Comparison of ENCODE assay signal across 13 mouse cellular contexts in the genomic region with DNA sequence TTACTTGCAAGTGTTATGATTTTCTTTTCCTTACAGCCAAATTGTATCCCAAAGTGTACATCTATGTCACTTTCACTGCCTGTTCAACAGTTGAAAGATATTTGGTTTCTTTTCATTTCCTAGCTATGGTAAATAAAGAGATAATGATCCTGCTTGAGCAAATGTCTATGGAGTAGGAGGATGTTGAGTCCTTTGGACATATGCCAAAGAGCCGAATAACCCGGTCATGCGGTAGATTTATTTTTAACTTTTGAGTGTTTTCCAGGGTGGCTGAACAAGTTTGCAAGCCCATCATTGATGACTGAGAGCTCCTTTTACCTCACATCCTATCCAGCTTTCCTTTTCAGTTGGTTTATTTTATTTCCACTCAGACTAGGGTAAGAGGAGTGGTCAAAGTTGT.
"Had no signal": no experiment of that assay in that cellular context is flagged by ENCODE, and none has a peak within 500 bp of the region (broad histone marks: within the 10 kb centered on the region; RNA-seq: fewer than 3 reads in every experiment).

No protein-coding gene starts in this region.

- H3K4me2 ChIP-seq: limb, embryonic 13.5 days; midbrain, embryonic 12.5 days; neural tube, embryonic 13.5 days had no signal

- H3K27me3 ChIP-seq: limb, embryonic 13.5 days; midbrain, embryonic 12.5 days; neural tube, embryonic 13.5 days had no signal

- H3K9ac ChIP-seq: limb, embryonic 13.5 days; liver, embryonic 14.5 days; midbrain, embryonic 12.5 days; neural tube, embryonic 13.5 days had no signal

- H3K4me1 ChIP-seq: limb, embryonic 13.5 days; midbrain, embryonic 12.5 days; neural tube, embryonic 13.5 days had no signal

- DNase-seq: kidney, adult 8-10 months; kidney, postnatal 10 days; left cerebral cortex, postnatal 4 days; lung, adult 2 months; right cerebral cortex, adult 18-20 months; right cerebral cortex, postnatal 25 days; thymus, postnatal 36 days had no signal

- H3K4me3 ChIP-seq: limb, embryonic 13.5 days; midbrain, embryonic 12.5 days; neural tube, embryonic 13.5 days had no signal

- H3K36me3 ChIP-seq: limb, embryonic 13.5 days; midbrain, embryonic 12.5 days; neural tube, embryonic 13.5 days had no signal

- H3K27ac ChIP-seq: limb, embryonic 13.5 days; liver, embryonic 14.5 days; midbrain, embryonic 12.5 days; neural tube, embryonic 13.5 days had no signal

- ATAC-seq: intestine, embryonic 16.5 days; midbrain, embryonic 16.5 days had no signal

- H3K9me3 ChIP-seq: limb, embryonic 13.5 days; midbrain, embryonic 12.5 days; neural tube, embryonic 13.5 days had no signal
